Mouse (Mus musculus) left cerebral cortex, adult 2 months (tissue): ENCODE results near the gene Mpnd. TPM values are rescaled to one million over a fixed set of nuclear protein-coding genes. Genes with fewer than 3 reads are reported as not detected.

ENCODE experiments used
- DNase-seq, 2 experiments: peaks; one replicate each; pipeline ENCODE4 v3.0.0; 2021 to 2022; ENCODE audit warnings: low spot score in 2 of 2, mixed read lengths in 1 of 2; ENCODE audit errors: extremely low spot score in 1 of 2
- H3K27ac ChIP-seq: fragments of 200-600 bp; 2 replicates; pipeline ENCODE4 v1.8.1; 2022
- H3K4me3 ChIP-seq: fragments of 200-600 bp; 2 replicates; pipeline ENCODE4 v1.8.1; 2022
- CTCF ChIP-seq: fragments of 200-600 bp; IDR thresholded peaks from 2 replicates; pipeline ENCODE4 v1.8.1; 2022; ENCODE audit warnings: antibody characterized with exemption, mild to moderate bottlenecking, moderate library complexity
- intact Hi-C: fragments of 180-260 bp; cut with DNase I; formaldehyde crosslinking; loops from one replicate; pipeline ENCODE4 v1.15.1; 2025
- total RNA-seq, 2 experiments: library from RNA; stranded (reverse); gene quantifications; 2 replicates each; pipeline ENCODE4 v1.2.3; 2021

Gene Mpnd
- total RNA-seq, 2 experiments from 2014 or later = 90.8 to 91.2 TPM

DNA sequence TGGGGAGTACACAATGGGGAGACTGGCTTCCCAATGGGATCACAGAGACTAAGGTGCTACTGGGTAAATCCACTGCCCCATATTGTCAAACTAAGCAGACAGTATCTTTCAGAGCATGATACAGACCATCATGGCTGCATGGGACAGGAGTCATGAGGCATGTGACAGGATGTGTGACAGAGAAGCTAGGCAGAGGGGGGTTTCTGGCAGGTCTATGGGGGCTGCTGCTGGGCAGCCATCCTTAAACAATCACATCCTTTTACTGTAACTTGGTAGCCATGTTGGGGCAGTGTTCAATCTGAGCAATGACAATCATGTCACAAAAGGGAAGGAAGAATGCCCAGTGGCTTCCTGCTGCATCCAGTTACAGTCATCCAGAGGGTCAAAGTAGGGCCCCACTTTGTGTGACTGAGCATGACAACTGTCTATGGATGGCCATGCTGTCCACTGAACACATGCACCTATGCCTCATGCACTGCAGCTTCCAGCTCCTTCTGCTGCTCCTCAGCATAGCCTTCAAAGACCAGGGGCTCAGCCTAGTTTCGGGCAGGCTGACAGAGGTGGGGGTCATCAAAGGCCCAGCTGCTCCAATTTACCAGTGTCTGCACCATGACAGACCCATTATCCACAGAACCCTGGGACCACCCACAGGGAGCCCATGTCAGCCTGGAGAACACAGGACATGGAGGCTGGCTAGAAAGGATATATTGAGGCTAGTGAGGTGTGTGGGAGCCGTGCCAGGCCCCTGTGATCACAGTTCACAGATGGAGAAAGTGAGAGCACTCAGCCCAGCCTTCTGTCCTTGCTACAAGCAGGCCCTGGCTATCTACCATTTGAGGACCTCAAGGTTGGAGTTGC lies 16.8 kb downstream of the Mpnd start:
- no peak overlapping the region for H3K4me3 ChIP-seq
- intact Hi-C loops = no loop called here
- peak overlapping the region; percentile 77 for H3K27ac ChIP-seq
- DNase-seq = no peak
- no peak for TF ChIP-seq CTCF

DNA sequence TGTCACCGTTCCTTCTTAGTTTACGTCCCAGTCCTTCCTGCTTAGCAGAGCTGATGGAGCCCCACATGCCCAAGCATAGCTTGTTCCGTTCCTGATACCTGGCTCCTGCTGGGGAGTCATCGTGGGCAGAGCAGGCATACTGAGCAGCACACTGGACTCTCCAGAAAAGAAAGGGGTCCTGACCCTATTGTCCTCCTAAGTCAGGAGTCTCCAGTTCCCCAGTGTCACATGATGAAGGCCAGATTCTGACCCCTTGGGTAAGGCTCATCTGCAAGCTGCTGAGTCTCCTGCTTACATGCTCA lies 17.4 kb downstream of the Mpnd start:
- Histone ChIP-seq H3K27ac (peak overlapping the region; percentile 77), H3K4me3 (no peak overlapping the region)
- intact Hi-C loops = no loop called here
- no peak for TF ChIP-seq CTCF
- no peak for DNase-seq

DNA sequence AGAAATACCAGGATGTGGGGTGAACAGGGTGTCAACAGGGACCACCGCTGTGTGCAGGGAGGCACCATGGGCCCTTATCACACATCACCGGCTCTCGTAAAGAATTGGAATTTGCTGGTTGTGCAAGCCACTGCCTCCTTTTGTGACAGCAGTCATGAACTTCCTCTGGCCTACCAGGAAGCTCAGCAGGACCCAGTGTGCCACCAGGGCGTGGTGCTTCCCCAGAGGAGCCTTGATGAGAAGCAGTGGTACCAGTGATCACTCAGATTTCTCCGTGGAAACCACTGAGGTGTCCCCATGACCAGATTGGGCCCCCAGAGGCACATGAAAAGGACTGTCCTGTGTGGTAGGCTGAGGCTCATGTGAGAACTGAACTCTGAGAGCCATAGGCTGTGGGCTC lies 17.9 kb downstream of the Mpnd start:
- TF ChIP-seq CTCF = no peak
- intact Hi-C loops = no loop called here
- no peak overlapping the region for H3K4me3 ChIP-seq
- H3K27ac ChIP-seq = peak overlapping the region; percentile 77
- DNase-seq = no peak

DNA sequence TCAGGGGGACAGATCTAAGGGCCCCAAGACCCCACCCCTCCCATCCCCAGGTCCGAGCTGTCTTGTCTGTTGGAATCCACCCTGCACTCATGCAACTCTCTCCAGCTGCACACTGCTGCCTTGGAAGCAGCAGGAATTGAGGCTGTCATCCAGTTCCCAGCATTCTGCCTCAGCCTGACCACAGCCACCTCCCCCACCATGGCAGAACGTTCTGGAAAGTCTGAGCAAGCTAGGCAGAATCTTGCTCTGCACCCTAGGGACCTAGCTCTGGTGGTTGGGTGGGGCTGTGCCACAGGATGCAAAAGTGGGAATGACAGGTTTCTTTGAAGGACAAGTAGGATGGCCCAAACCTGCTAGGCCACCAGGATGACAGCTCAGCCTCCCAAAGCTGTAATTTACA lies 19.0 kb downstream of the Mpnd start:
- H3K27ac ChIP-seq = peak overlapping the region; percentile 4; the same call in 1 of the 2 replicates
- TF ChIP-seq CTCF = no peak
- no peak for DNase-seq
- intact Hi-C loops = no loop called here
- H3K4me3 ChIP-seq = no peak overlapping the region

DNA sequence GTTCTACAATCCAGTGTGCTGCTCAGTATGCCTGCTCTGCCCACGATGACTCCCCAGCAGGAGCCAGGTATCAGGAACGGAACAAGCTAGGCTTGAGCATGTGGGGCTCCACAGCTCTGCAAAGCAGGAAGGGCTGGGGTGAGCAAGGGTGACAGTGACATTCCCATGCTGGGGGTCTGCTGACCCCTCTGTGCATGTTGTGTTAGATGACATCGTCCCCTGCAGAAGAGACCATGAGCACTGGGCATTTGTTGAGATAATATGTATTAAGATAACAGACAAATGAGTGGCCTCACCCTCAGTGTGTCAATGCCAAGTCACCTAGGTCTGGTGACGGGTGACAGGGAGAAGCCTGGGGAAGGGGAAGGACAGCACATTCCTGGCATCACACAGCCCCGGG lies 19.4 kb downstream of the Mpnd start:
- DNase-seq = no peak
- intact Hi-C loops = no loop called here
- TF ChIP-seq CTCF = no peak
- Histone ChIP-seq H3K27ac (peak overlapping the region; percentile 4; the same call in 1 of the 2 replicates), H3K4me3 (no peak overlapping the region)

DNA sequence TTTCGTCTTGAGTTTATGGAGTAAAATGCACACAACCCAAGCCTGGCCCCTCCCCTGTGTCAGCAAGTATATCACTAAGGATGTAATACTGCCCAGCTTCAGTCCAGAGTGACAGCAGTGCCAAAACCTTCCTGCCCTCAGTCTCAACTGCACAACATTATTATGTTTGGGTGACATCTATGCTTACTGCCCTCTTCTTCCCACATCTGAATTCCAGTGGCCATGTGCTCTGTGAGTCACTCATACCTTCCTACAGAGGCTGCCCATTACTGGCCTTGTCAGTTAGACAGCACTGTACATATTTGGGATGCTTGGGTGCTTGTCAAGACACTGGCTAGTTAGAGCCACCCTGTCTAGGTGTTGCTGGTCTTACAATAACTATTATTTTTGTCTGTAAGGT lies 20.8 kb downstream of the Mpnd start:
- intact Hi-C loops = no loop called here
- Histone ChIP-seq H3K4me3 (no peak overlapping the region), H3K27ac (no peak overlapping the region)
- DNase-seq = no peak
- no peak for TF ChIP-seq CTCF

DNA sequence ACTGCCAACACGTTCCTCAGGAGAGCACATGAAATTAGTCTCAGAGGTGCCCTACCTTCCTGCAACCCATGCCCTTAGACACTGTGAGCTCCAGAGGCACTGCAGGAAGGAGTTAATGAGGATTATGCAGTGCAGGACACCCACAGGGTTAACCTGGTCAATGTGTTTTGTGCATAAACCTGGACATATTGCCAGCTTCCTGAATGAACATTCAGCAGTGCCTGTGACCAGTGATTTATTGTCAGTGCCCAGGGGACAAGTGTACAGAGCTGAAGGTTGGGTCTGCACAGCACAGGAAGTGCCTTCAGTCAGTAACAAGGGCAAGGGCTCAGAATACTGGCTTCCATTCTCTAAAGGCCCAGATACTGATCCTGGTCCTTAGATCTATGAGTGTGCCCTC lies 21.4 kb downstream of the Mpnd start:
- intact Hi-C loops = no loop called here
- no peak overlapping the region for H3K4me3 ChIP-seq
- H3K27ac ChIP-seq = no peak overlapping the region
- DNase-seq = no peak
- TF ChIP-seq CTCF = no peak

DNA sequence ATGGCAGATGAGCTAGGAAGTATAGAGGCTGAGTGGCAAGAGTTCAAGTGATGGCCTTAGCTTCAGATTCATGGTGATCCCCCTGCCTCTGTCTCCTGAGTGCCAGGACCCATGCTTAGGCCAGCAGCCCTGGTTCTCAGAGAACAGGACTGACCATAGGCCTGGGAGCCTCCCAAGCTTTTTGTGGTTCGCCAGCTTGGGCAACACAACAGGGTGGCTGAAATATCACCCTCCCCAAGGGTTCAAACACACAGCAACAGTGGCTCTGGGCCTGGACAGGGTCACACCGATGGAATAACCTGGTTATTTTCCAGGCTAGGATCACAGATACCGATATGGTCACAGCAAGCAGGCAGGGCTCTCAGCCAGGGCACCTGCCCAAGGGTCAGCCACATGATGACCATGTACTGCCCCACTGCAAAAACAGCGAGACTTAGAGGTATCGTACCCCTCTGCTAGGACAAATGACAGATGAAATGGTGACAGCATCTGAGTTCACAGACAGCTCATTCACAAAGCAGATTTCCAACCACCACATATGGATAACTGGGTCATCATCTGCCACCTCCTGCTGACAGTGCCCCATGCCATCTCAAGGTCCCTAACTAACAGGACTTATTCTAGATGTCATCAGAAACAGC lies 22.4 kb downstream of the Mpnd start:
- intact Hi-C loops = no loop called here
- DNase-seq = no peak
- H3K4me3 ChIP-seq = no peak overlapping the region
- H3K27ac ChIP-seq = peak overlapping the region; percentile 22; the same call in 1 of the 2 replicates
- no peak for TF ChIP-seq CTCF

DNA sequence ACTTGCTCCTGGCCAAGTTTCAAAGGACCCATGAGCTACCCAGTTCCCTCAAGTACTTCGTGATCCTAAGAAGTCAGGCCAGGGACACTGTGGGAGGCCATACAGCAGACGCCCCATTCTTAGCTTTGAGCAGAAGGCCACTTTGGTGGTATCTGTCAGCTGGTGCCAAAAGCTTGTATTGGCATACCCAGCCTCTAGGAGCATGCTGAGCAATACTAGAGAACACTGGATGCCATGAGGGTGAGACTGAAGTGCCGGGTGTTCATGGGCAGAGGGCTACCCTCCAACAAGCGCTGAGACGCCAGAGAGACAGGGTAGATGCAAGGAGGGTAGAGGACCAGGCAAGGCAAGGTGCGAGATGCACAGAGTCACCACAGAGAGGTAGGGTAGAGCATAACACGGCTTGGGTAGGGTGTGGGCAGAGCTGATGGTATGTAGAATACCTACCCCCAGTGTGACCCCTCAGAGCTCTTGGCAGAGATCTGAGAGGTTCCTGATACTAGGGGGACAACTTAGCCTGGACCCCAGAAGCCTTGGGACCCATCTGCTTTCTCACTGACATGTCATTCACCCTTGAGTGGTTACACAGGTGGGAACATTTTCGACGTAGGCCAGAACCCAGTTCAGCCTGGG lies 24.8 kb downstream of the Mpnd start:
- no peak for DNase-seq
- intact Hi-C loops = no loop called here
- H3K27ac ChIP-seq = peak overlapping the region; percentile 47; the same call in 1 of the 2 replicates
- TF ChIP-seq CTCF = no peak
- no peak overlapping the region for H3K4me3 ChIP-seq

DNA sequence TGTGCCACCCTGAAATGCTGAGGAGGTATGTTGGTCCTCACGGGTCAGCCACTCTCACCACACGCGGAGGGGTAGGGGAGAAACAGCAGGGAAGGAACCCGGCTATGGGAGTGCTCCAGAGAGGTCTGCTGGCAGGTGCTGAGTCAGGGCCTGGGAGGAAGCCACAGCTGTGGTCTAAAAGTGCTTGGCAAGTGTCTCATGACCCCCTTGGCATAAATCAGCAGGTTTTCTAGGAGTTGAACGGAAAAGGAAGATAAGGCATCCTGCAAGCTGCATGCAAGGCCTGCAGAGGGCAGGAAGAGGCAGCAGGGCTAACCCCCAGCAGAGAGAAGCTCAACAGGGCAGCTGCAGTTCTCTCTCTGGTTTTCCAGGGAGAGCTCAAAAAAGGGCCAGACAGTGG lies 25.4 kb downstream of the Mpnd start:
- peak overlapping the region; percentile 47; the same call in 1 of the 2 replicates for H3K27ac ChIP-seq
- DNase-seq = no peak

DNA sequence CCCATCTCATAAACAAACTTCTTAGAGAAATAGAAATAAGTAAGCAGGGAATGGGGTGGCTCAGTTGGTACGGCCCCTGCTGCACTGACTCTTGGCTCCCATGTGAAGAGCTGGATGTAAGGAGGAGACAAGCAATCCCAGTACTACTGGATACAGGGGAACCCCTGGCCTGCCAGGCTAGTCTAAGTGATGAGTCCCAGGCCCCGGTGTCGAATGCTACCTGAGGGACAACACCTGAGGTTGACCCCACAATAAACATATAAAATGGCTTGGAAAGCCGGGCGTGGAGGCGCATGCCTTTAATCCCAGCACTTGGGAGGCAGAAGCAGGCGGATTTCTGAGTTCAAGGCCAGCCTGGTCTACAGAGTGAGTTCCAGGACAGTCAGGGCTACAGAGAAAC lies 25.9 kb downstream of the Mpnd start:
- intact Hi-C loops = no loop called here
- Histone ChIP-seq H3K27ac (no peak overlapping the region; the same call in 1 of the 2 replicates), H3K4me3 (no peak overlapping the region)
- DNase-seq = no peak
- TF ChIP-seq CTCF = no peak

More for the DNA sequence above, 25.4 kb downstream of the Mpnd start:
- no peak overlapping the region for H3K4me3 ChIP-seq
- intact Hi-C loops = no loop called here
- peak; percentile 22; the same call in 1 of the 2 replicates for TF ChIP-seq CTCF

DNA sequence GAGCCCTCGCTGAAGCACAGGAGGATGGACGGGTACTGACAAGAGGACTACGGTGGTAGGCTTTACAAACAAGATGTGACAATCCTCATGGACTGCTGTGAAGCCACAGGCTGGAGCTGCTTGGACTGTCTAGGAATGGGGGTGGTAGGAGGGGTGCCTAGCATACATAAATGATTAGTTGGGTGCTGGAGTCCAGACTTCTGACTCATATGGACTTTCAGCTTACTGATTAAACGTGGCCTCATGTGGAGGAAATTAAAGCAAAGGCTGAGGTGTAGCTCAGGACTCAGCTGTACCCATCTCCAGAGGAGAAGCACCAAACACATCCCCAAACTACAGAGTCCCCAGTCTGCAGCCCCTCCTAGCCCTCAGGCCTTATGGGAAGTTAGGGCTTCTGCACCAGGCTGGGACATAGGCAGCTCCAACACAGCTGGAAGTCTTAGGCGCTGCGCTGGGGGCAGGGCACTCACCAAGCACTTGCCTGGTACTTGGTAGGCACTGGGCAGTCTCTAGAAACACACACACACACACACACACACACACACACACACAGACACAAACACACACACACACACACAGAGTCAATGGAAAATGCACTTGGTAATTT lies 26.7 kb downstream of the Mpnd start:
- no peak overlapping the region for H3K27ac ChIP-seq
- DNase-seq = no peak

More for the DNA sequence above, 26.7 kb downstream of the Mpnd start:
- intact Hi-C loops = no loop called here
- no peak overlapping the region for H3K4me3 ChIP-seq
- TF ChIP-seq CTCF = no peak
